Mouse (Mus musculus): ENCODE results near the gene Dapp1. TPM values are rescaled to one million over a fixed set of nuclear protein-coding genes. Genes with fewer than 3 reads are reported as not detected.

The Dapp1 gene
- polyA plus RNA-seq, 1 experiment from 2014 or later: 10.3 TPM

- 23% methylated on average over 15 of the region's 15 CpGs for WGBS
- peak overlapping the region; percentile 39 for H3K27ac ChIP-seq
- ATAC-seq (ENCODE audit: insufficient number of reproducible peaks, low FRiP score, low TSS enrichment, low read depth): no peak
- peak overlapping the region; percentile 47 for H3K9ac ChIP-seq
- peak overlapping the region; percentile 46 for H3K4me3 ChIP-seq
- no peaks in the 10 kb centered on the region for H3K9me3 ChIP-seq
- peaks cover 18% of the 10 kb centered on the region; the same call in 1 of the 2 replicates for H3K4me1 ChIP-seq
- H3K27me3 ChIP-seq: no peaks in the 10 kb centered on the region
- peak overlapping the region; percentile 60 for H3K4me2 ChIP-seq
- H3K36me3 ChIP-seq: no peaks in the 10 kb centered on the region
Measured at GRCm38 (mm10) chr3:137980435-137981381, 637 bp downstream of the Dapp1 start.

GRCm38 (mm10) chr3:137978233-137978632 is 3.1 kb downstream of the Dapp1 start:
- 79% methylated on average over 5 of the region's 5 CpGs for WGBS
- no peak overlapping the region for H3K4me3 ChIP-seq
- H3K9me3 ChIP-seq: no peaks in the 10 kb centered on the region
- H3K9ac ChIP-seq: no peak overlapping the region
- H3K27ac ChIP-seq: no peak overlapping the region
- no peaks in the 10 kb centered on the region for H3K27me3 ChIP-seq
- no peak for ATAC-seq (ENCODE audit: insufficient number of reproducible peaks, low FRiP score, low TSS enrichment, low read depth)
- H3K36me3 ChIP-seq: no peaks in the 10 kb centered on the region
- peaks cover 18% of the 10 kb centered on the region; the same call in 1 of the 2 replicates for H3K4me1 ChIP-seq
- no peak overlapping the region for H3K4me2 ChIP-seq

GRCm38 (mm10) chr3:137977629-137978041 is 3.7 kb downstream of the Dapp1 start:
- no peaks in the 10 kb centered on the region for H3K36me3 ChIP-seq
- no peaks in the 10 kb centered on the region for H3K9me3 ChIP-seq
- H3K27me3 ChIP-seq: no peaks in the 10 kb centered on the region
- H3K4me3 ChIP-seq: no peak overlapping the region
- no peak for ATAC-seq (ENCODE audit: insufficient number of reproducible peaks, low FRiP score, low TSS enrichment, low read depth)
- no peak overlapping the region for H3K4me2 ChIP-seq
- H3K4me1 ChIP-seq: peaks cover 18% of the 10 kb centered on the region; the same call in 1 of the 2 replicates
- H3K27ac ChIP-seq: no peak overlapping the region
- no peak overlapping the region for H3K9ac ChIP-seq
- 51% methylated on average over 6 of the region's 6 CpGs for WGBS

- Histone ChIP-seq H3K27me3 (no peaks in the 10 kb centered on the region), H3K9me3 (no peaks in the 10 kb centered on the region), H3K36me3 (no peaks in the 10 kb centered on the region), H3K4me2 (no peak overlapping the region), H3K4me3 (no peak overlapping the region), H3K9ac (no peak overlapping the region), H3K27ac (no peak overlapping the region), H3K4me1 (peaks cover 18% of the 10 kb centered on the region; the same call in 1 of the 2 replicates)
- ATAC-seq (ENCODE audit: insufficient number of reproducible peaks, low FRiP score, low TSS enrichment, low read depth): no peak
- WGBS: 40% methylated on average over 9 of the region's 9 CpGs
Measured at GRCm38 (mm10) chr3:137976943-137977628, 4.3 kb downstream of the Dapp1 start.

- H3K27me3 ChIP-seq: no peaks in the 10 kb centered on the region
- WGBS: 89% methylated on average over 17 of the region's 17 CpGs
- no peaks in the 10 kb centered on the region for H3K36me3 ChIP-seq
- H3K4me2 ChIP-seq: no peak overlapping the region
- H3K27ac ChIP-seq: no peak overlapping the region
- H3K9me3 ChIP-seq: no peaks in the 10 kb centered on the region
- no peak overlapping the region for H3K9ac ChIP-seq
- no peak for ATAC-seq (ENCODE audit: insufficient number of reproducible peaks, low FRiP score, low TSS enrichment, low read depth)
- H3K4me1 ChIP-seq: peaks cover 12% of the 10 kb centered on the region; the same call in 1 of the 2 replicates
- no peak overlapping the region for H3K4me3 ChIP-seq
Measured at GRCm38 (mm10) chr3:137975856-137976423, 5.4 kb downstream of the Dapp1 start.

- no peak for ATAC-seq (ENCODE audit: insufficient number of reproducible peaks, low FRiP score, low TSS enrichment, low read depth)
- peaks cover 10% of the 10 kb centered on the region; the same call in 1 of the 2 replicates for H3K4me1 ChIP-seq
- 79% methylated on average over 7 of the region's 7 CpGs for WGBS
- H3K27me3 ChIP-seq: no peaks in the 10 kb centered on the region
- H3K9me3 ChIP-seq: no peaks in the 10 kb centered on the region
- no peak overlapping the region for H3K27ac ChIP-seq
- H3K4me3 ChIP-seq: no peak overlapping the region
- no peak overlapping the region for H3K4me2 ChIP-seq
- H3K36me3 ChIP-seq: no peaks in the 10 kb centered on the region
- no peak overlapping the region for H3K9ac ChIP-seq
Measured at GRCm38 (mm10) chr3:137975435-137975834, 5.9 kb downstream of the Dapp1 start.

GRCm38 (mm10) chr3:137974306-137974705 is 7.0 kb downstream of the Dapp1 start:
- ATAC-seq (ENCODE audit: insufficient number of reproducible peaks, low FRiP score, low TSS enrichment, low read depth): no peak
- no peak overlapping the region for H3K9ac ChIP-seq
- H3K27me3 ChIP-seq: no peaks in the 10 kb centered on the region
- WGBS: 49% methylated on average over 8 of the region's 8 CpGs
- H3K4me2 ChIP-seq: no peak overlapping the region
- H3K4me3 ChIP-seq: no peak overlapping the region
- no peak overlapping the region for H3K27ac ChIP-seq
- H3K4me1 ChIP-seq: peaks cover 6% of the 10 kb centered on the region; the same call in 1 of the 2 replicates
- H3K9me3 ChIP-seq: no peaks in the 10 kb centered on the region
- no peaks in the 10 kb centered on the region for H3K36me3 ChIP-seq

GRCm38 (mm10) chr3:137972989-137973388 is 8.4 kb downstream of the Dapp1 start:
- no peak for ATAC-seq (ENCODE audit: insufficient number of reproducible peaks, low FRiP score, low TSS enrichment, low read depth)
- H3K27me3 ChIP-seq: no peaks in the 10 kb centered on the region
- peaks cover 6% of the 10 kb centered on the region; the same call in 1 of the 2 replicates for H3K4me1 ChIP-seq

GRCm38 (mm10) chr3:137972224-137972623 is 9.1 kb downstream of the Dapp1 start:
- no peak overlapping the region for H3K27ac ChIP-seq
- no peak for ATAC-seq (ENCODE audit: insufficient number of reproducible peaks, low FRiP score, low TSS enrichment, low read depth)
- WGBS: 76% methylated on average over 5 of the region's 5 CpGs

More at GRCm38 (mm10) chr3:137972989-137973388, 8.4 kb downstream of the Dapp1 start:
- no peak overlapping the region for H3K4me3 ChIP-seq
- H3K9me3 ChIP-seq: no peaks in the 10 kb centered on the region
- no peak overlapping the region for H3K4me2 ChIP-seq
- H3K36me3 ChIP-seq: no peaks in the 10 kb centered on the region
- H3K27ac ChIP-seq: no peak overlapping the region
- WGBS: 93% methylated on average over 7 of the region's 7 CpGs
- H3K9ac ChIP-seq: no peak overlapping the region

GRCm38 (mm10) chr3:137969951-137970350 is 11.4 kb downstream of the Dapp1 start:
- no peak for ATAC-seq (ENCODE audit: insufficient number of reproducible peaks, low FRiP score, low TSS enrichment, low read depth)
- no peak overlapping the region for H3K27ac ChIP-seq
- no peaks in the 10 kb centered on the region for H3K27me3 ChIP-seq
- H3K9me3 ChIP-seq: no peaks in the 10 kb centered on the region
- H3K4me3 ChIP-seq: peak overlapping the region; percentile 12; the same call in 1 of the 2 replicates
- WGBS: 51% methylated on average over 12 of the region's 12 CpGs
- H3K36me3 ChIP-seq: no peaks in the 10 kb centered on the region
- no peaks in the 10 kb centered on the region for H3K4me1 ChIP-seq
- H3K9ac ChIP-seq: no peak overlapping the region
- peak overlapping the region; percentile 17; the same call in 1 of the 2 replicates for H3K4me2 ChIP-seq

More at GRCm38 (mm10) chr3:137972224-137972623, 9.1 kb downstream of the Dapp1 start:
- Histone ChIP-seq H3K4me2 (no peak overlapping the region), H3K4me3 (no peak overlapping the region), H3K36me3 (no peaks in the 10 kb centered on the region), H3K4me1 (peaks cover 3% of the 10 kb centered on the region; the same call in 1 of the 2 replicates), H3K9ac (no peak overlapping the region), H3K27me3 (no peaks in the 10 kb centered on the region), H3K9me3 (no peaks in the 10 kb centered on the region)

- no peak for ATAC-seq (ENCODE audit: insufficient number of reproducible peaks, low FRiP score, low TSS enrichment, low read depth)
- H3K27me3 ChIP-seq: no peaks in the 10 kb centered on the region
- H3K9me3 ChIP-seq: no peaks in the 10 kb centered on the region
- no peak overlapping the region for H3K4me2 ChIP-seq
- WGBS: 80% methylated on average over 9 of the region's 9 CpGs
- H3K27ac ChIP-seq: no peak overlapping the region
- no peaks in the 10 kb centered on the region for H3K4me1 ChIP-seq
- no peak overlapping the region for H3K9ac ChIP-seq
- H3K4me3 ChIP-seq: no peak overlapping the region
- no peaks in the 10 kb centered on the region for H3K36me3 ChIP-seq
Measured at GRCm38 (mm10) chr3:137968820-137969486, 12.4 kb downstream of the Dapp1 start.
